Mouse (Mus musculus) testis, adult 10 weeks (tissue): ENCODE results near the gene Acer3. TPM values are rescaled to one million over a fixed set of nuclear protein-coding genes. Genes with fewer than 3 reads are reported as not detected.

ENCODE experiments used
- polyA plus RNA-seq: library from polyadenylated mRNA; stranded (reverse); fragments of 350-450 nt; fragmentation: Illumina TruSeq; extraction: RNeasy Lipid Tissue Mini Kit (QIAGEN cat#74804); gene quantifications from one replicate; pipeline ENCODE4 v1.2.3, GENCODE M21; 2014; ENCODE audit warnings: low read depth, low replicate concordance

The Acer3 gene
- polyA plus RNA-seq = 32.2 TPM

GRCm38 (mm10) chr7:98321083-98321482, at the start of gene Acer3:
Gene Acer3 (minus strand): TSS chr7:98321208.

GRCm38 (mm10) chr7:98361063-98361652, 40.1 kb upstream of the Acer3 start, which contains the start of gene Tsku:
Gene Tsku (minus strand): TSS chr7:98361328.

GRCm38 (mm10) chr7:98199381-98199780, 121.6 kb downstream of the Acer3 start, which contains the start of gene B3gnt6:
Gene B3gnt6 (minus strand): TSS chr7:98199481.

GRCm38 (mm10) chr7:98177929-98178559, 143.0 kb downstream of the Acer3 start, which contains the start of gene Capn5:
Gene Capn5 (minus strand): TSS chr7:98178274.

Other genes with a start within 250 kb of the Acer3 start
- 17.4 TPM for gene Myo7a, start 201.7 kb downstream of the Acer3 start, polyA plus RNA-seq
- not detected for gene Omp, start 175.7 kb downstream of the Acer3 start, polyA plus RNA-seq
- 0.20 TPM for gene Capn5, start 142.9 kb downstream of the Acer3 start, polyA plus RNA-seq
- not detected for gene B3gnt6, start 121.7 kb downstream of the Acer3 start, polyA plus RNA-seq
- gene Tsku, start 40.1 kb upstream of the Acer3 start, polyA plus RNA-seq = 0.46 TPM
- not detected for gene Gucy2d, start 119.2 kb upstream of the Acer3 start, polyA plus RNA-seq
- 0.06 TPM for gene Lrrc32, start 168.1 kb upstream of the Acer3 start, polyA plus RNA-seq